Mouse (Mus musculus): ENCODE measurements around the gene Clrn3.

- TF ChIP-seq CTCF (IDR thresholded peaks at IDR 0.05; ENCODE audit: extremely low read depth, insufficient read length, insufficient replicate concordance, low read depth, low read length) (no peak), POLR2A (IDR thresholded peaks at IDR 0.05; ENCODE audit: low read depth, low read length) (no peak)
Observed at GRCm38 (mm10) chr7:135571951-135572559, 43.6 kb upstream of the Clrn3 start.

Data from small intestine, adult 2 months (tissue).